Comparison of ENCODE assay signal across 8 mouse cellular contexts in genomic region chr5:54155227-54155776, GRCm38 (mm10).
DNase-seq lines count a peak whose midpoint lies in the region; ATAC-seq and TF ChIP-seq lines count a peak whose summit lies in the region.

No protein-coding gene starts in this region.

- no peaks in the 10 kb centered on the region for H3K9me3 ChIP-seq in hindbrain, embryonic 13.5 days
- no peaks in the 10 kb centered on the region for H3K9me3 ChIP-seq in neural tube, embryonic 14.5 days (ENCODE audit: control insufficient read depth, low read length)

- no peak overlapping the region for H3K27ac ChIP-seq in cerebellum, adult 2 months (ENCODE audit: insufficient read depth, low read length)
- peak overlapping the region; percentile 71 for H3K27ac ChIP-seq in hindbrain, embryonic 13.5 days
- H3K27ac ChIP-seq in neural tube, embryonic 14.5 days (ENCODE audit: low read depth, low read length) = 0 out of 2 replicates have a peak overlapping the region, but pooled peaks have one; percentile 25

- no peaks in the 10 kb centered on the region; the same call in 1 of the 2 replicates for H3K4me1 ChIP-seq in cerebellum, adult 2 months (ENCODE audit: control insufficient read depth, insufficient read depth, low read length)
- H3K4me1 ChIP-seq in hindbrain, embryonic 13.5 days (replicated peaks) = peaks cover 38% of the 10 kb centered on the region
- H3K4me1 ChIP-seq in neural tube, embryonic 14.5 days (ENCODE audit: control insufficient read depth, insufficient read depth, low read length) = peaks cover 13% of the 10 kb centered on the region

- H3K36me3 ChIP-seq in hindbrain, embryonic 13.5 days = no peaks in the 10 kb centered on the region
- H3K36me3 ChIP-seq in neural tube, embryonic 14.5 days (ENCODE audit: control insufficient read depth, insufficient read depth, low read length) = no peaks in the 10 kb centered on the region

- no peak for DNase-seq in cerebellum, adult 2 months
- DNase-seq in cerebellum, adult 8-10 months = no peak
- peak; percentile 26 to 33 for DNase-seq in left cerebral cortex, postnatal 25 days (ENCODE audit: low spot score in 2 of 2)
- DNase-seq in left cerebral cortex, adult 11 months (ENCODE audit: low spot score) = no peak
- no peak for DNase-seq in kidney, postnatal 36 days
- DNase-seq in embryo, embryonic 10 days (ENCODE audit: low spot score) = no peak

- no peaks in the 10 kb centered on the region for H3K27me3 ChIP-seq in cerebellum, adult 2 months (ENCODE audit: control insufficient read depth, insufficient read depth, low read length)
- H3K27me3 ChIP-seq in hindbrain, embryonic 13.5 days = 0 out of 2 replicates have a peak, but pooled peaks cover 5% of the 10 kb centered on the region
- no peaks in the 10 kb centered on the region for H3K27me3 ChIP-seq in neural tube, embryonic 14.5 days (ENCODE audit: control insufficient read depth, insufficient read depth, low read length)

- no peak for TF ChIP-seq CTCF in cerebellum, adult 2 months (IDR thresholded peaks at IDR 0.05; ENCODE audit: borderline replicate concordance, insufficient read depth, low read depth, low read length)

- H3K4me3 ChIP-seq in cerebellum, adult 2 months (replicated peaks; ENCODE audit: insufficient read depth, low read depth, low read length) = peak overlapping the region; percentile 43
- H3K4me3 ChIP-seq in hindbrain, embryonic 13.5 days = peak overlapping the region; percentile 23
- H3K4me3 ChIP-seq in neural tube, embryonic 14.5 days (ENCODE audit: low read depth, low read length) = peak overlapping the region; percentile 15; the same call in 1 of the 2 replicates

- H3K4me2 ChIP-seq in hindbrain, embryonic 13.5 days = peak overlapping the region; percentile 48
- peak overlapping the region; percentile 41 for H3K4me2 ChIP-seq in neural tube, embryonic 14.5 days (ENCODE audit: low read depth, low read length)

- peak; percentile 71 for ATAC-seq in hindbrain, embryonic 13.5 days (ENCODE audit: low FRiP score)
- ATAC-seq in neural tube, embryonic 14.5 days (ENCODE audit: low read depth) = peak; percentile 65

- no peak overlapping the region for H3K9ac ChIP-seq in hindbrain, embryonic 13.5 days
- 0 out of 2 replicates have a peak overlapping the region, but pooled peaks have one; percentile 12 for H3K9ac ChIP-seq in neural tube, embryonic 14.5 days (replicated peaks; ENCODE audit: low read depth, low read length)

- TF ChIP-seq POLR2A in cerebellum, adult 2 months (IDR thresholded peaks at IDR 0.05; ENCODE audit: borderline replicate concordance, insufficient read depth, low read length) = no peak

- WGBS in cerebellum, adult 2 months = 42% methylated on average over 12 of the region's 12 CpGs
- WGBS in hindbrain, embryonic 13.5 days = 32% methylated on average over 12 of the region's 12 CpGs
- WGBS in neural tube, embryonic 14.5 days = 29% methylated on average over 12 of the region's 12 CpGs

- intact Hi-C loops in left cerebral cortex, postnatal 25 days (cut with DNase I) = no loop called here

Comparison
In these comparisons a context has a peak if more than half of its experiments do, and no peak if none do; other contexts are left out.
1. DNase-seq: peak in left cerebral cortex, postnatal 25 days (2 of 2); none in cerebellum, adult 2 months (0 of 2), cerebellum, adult 8-10 months (single experiment), left cerebral cortex, adult 11 months (single experiment), kidney, postnatal 36 days (0 of 2) and embryo, embryonic 10 days (single experiment).
2. Peak in every context shown above with its lines, with median percentiles within 50 percentile points of each other: H3K4me3 ChIP-seq.